Mouse (Mus musculus): ENCODE measurements around the gene Dnase1l2.

DNA sequence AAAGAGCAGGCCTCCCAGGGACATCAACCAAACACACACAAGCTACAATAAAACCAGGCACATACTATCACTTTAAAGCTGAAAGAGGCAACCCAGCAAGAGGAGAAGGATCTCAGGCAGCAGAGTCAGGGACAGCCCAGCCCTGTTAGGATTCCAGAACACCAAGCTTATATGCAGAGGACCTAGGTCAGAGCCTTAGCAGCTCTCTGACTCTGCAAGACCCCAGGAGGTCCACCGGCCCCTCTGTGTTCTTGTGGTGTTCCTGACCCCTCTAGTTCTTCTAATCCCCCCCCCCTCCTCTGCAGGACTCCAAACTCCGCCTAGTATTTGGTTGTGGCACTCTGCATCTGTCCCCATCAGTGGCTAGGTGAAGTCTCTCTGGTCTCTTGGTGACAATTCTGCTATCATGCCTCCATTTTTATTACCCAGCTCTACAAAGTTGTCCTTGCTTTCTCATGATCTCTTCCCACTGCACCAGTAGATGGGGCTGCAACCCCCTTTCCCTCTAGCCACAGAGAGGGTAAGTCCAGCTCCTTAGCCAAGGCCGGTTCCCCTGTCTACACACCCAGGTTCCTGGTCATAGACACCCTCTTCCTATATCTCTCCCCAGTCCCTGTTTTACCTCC, 37.4 kb upstream of the Dnase1l2 start:
- TF ChIP-seq CTCF (IDR thresholded peaks at IDR 0.05) (peak; percentile 51), EP300 (IDR thresholded peaks at IDR 0.05) (no peak)
